Mouse (Mus musculus) MEL (cell line): Measurements from ENCODE around the gene Mapt. TPM values are rescaled to one million over a fixed set of nuclear protein-coding genes. Genes with fewer than 3 reads are reported as not detected.

Experiments
- DNase-seq: peaks from one replicate; pipeline ENCODE4 v3.0.0; 2011; ENCODE audit warnings: low read depth, low spot score
- H3K27ac ChIP-seq: 2 replicates; pipeline ENCODE4 v1.5.1; 2012; ENCODE audit warnings: low read depth, mild to moderate bottlenecking, control low read depth, low read length, moderate library complexity; ENCODE audit not compliant: control insufficient read depth
- H3K27me3 ChIP-seq, 2 experiments: fragments of 150-350 bp in 1 of 2; sonication (generic) in 1 of 2; 2 replicates each; pipeline ENCODE4 v1.6.1; 2012; ENCODE audit warnings: low read length in 2 of 2, mild to moderate bottlenecking in 2 of 2, improper control_type of control experiment in 1 of 2, moderate library complexity in 1 of 2; ENCODE audit not compliant: insufficient read depth in 2 of 2, control insufficient read depth in 1 of 2
- H3K36me3 ChIP-seq, 2 experiments: 2 replicates each; pipeline ENCODE4 v1.6.1; 2012 to 2014; ENCODE audit warnings: low read length in 2 of 2, improper control_type of control experiment in 1 of 2, inconsistent platforms in 1 of 2, mild to moderate bottlenecking in 1 of 2; ENCODE audit not compliant: insufficient read depth in 2 of 2, control insufficient read depth in 1 of 2
- H3K4me1 ChIP-seq, 2 experiments: fragments of 150-350 bp in 1 of 2; sonication (generic) in 1 of 2; 2 replicates each; pipeline ENCODE4 v1.6.1; 2012; ENCODE audit warnings: low read length in 2 of 2, improper control_type of control experiment in 1 of 2, mild to moderate bottlenecking in 1 of 2; ENCODE audit not compliant: insufficient read depth in 2 of 2, control insufficient read depth in 1 of 2
- H3K4me3 ChIP-seq, 2 experiments: fragments of 150-350 bp in 1 of 2; sonication (generic) in 1 of 2; 2 replicates each; pipeline ENCODE4 v1.5.1; 2012; ENCODE audit warnings: low read depth in 2 of 2, low read length in 2 of 2, mild to moderate bottlenecking in 2 of 2, moderate library complexity in 2 of 2, control low read depth in 1 of 2, improper control_type of control experiment in 1 of 2; ENCODE audit not compliant: control insufficient read depth in 1 of 2, insufficient read depth in 1 of 2
- H3K79me2 ChIP-seq: 2 replicates; pipeline ENCODE4 v1.6.1; 2012; ENCODE audit warnings: mild to moderate bottlenecking, low read length, moderate library complexity; ENCODE audit not compliant: control insufficient read depth, poor library complexity, insufficient read depth
- H3K9ac ChIP-seq: 2 replicates; pipeline ENCODE4 v1.6.1; 2012; ENCODE audit warnings: low read depth, mild to moderate bottlenecking, control low read depth, low read length, moderate library complexity; ENCODE audit not compliant: control insufficient read depth, poor library complexity, severe bottlenecking
- H3K9me3 ChIP-seq: fragments of 150-350 bp; sonication (generic); replicated peaks from 2 replicates; pipeline ENCODE4 v1.6.1; 2012; ENCODE audit warnings: mild to moderate bottlenecking, low read length, improper control_type of control experiment, moderate library complexity; ENCODE audit not compliant: insufficient read depth
- CHD1 ChIP-seq: IDR thresholded peaks from 2 replicates; pipeline ENCODE4 v1.6.1; 2012; ENCODE audit warnings: low read depth, mild to moderate bottlenecking, inconsistent platforms, low read length, improper control_type of control experiment
- CHD2 ChIP-seq: IDR thresholded peaks from 2 replicates; pipeline ENCODE4 v1.6.1; 2011; ENCODE audit warnings: low read length, improper control_type of control experiment
- CTCF ChIP-seq, 3 experiments: IDR thresholded peaks in 2 of 3; conservative IDR thresholded peaks in 1 of 3; 2 replicates each; pipeline ENCODE4 v1.5.1; 2011 to 2012; ENCODE audit warnings: low read length in 3 of 3, low read depth in 2 of 3, mild to moderate bottlenecking in 2 of 3, improper control_type of control experiment in 1 of 3, inconsistent platforms in 1 of 3, mixed read lengths in 1 of 3, moderate library complexity in 1 of 3; ENCODE audit not compliant: control insufficient read depth in 1 of 3, insufficient read depth in 1 of 3, poor library complexity in 1 of 3, severe bottlenecking in 1 of 3
- EP300 ChIP-seq, 2 experiments: IDR thresholded peaks; 2 replicates each; pipeline ENCODE4 v1.6.1; 2011; ENCODE audit warnings: improper control_type of control experiment in 2 of 2, low read length in 2 of 2, low read depth in 1 of 2, mild to moderate bottlenecking in 1 of 2
- ETS1 ChIP-seq: IDR thresholded peaks from 2 replicates; pipeline ENCODE4 v1.6.1; 2012; ENCODE audit warnings: low read depth, mild to moderate bottlenecking, inconsistent platforms, low read length, improper control_type of control experiment, moderate library complexity
- GABPA ChIP-seq: IDR thresholded peaks from 2 replicates; pipeline ENCODE4 v1.6.1; 2012; ENCODE audit warnings: low read depth, mild to moderate bottlenecking, inconsistent platforms, low read length, improper control_type of control experiment, moderate library complexity
- GATA1 ChIP-seq: IDR thresholded peaks from 2 replicates; pipeline ENCODE4 v1.6.1; 2011; ENCODE audit warnings: low read depth, low read length, improper control_type of control experiment
- JUND ChIP-seq: IDR thresholded peaks from 2 replicates; pipeline ENCODE4 v1.6.1; 2011; ENCODE audit warnings: low read depth, mild to moderate bottlenecking, improper control_type of control experiment, low read length
- KAT2A ChIP-seq: conservative IDR thresholded peaks from 2 replicates; pipeline ENCODE4 v1.6.1; 2012; ENCODE audit warnings: low read depth, low read length, improper control_type of control experiment, inconsistent platforms
- MAFK ChIP-seq: IDR thresholded peaks from 2 replicates; pipeline ENCODE4 v1.6.1; 2011; ENCODE audit warnings: low read depth, mild to moderate bottlenecking, low read length, improper control_type of control experiment, borderline replicate concordance
- MAZ ChIP-seq: IDR thresholded peaks from 2 replicates; pipeline ENCODE4 v1.6.1; 2012; ENCODE audit warnings: low read depth, mild to moderate bottlenecking, inconsistent platforms, low read length, improper control_type of control experiment
- MYB ChIP-seq: IDR thresholded peaks from 2 replicates; pipeline ENCODE4 v1.6.1; 2011; ENCODE audit warnings: mild to moderate bottlenecking, low read depth, low read length, improper control_type of control experiment
- NELFE ChIP-seq: IDR thresholded peaks from 2 replicates; pipeline ENCODE4 v1.6.1; 2011; ENCODE audit warnings: low read depth, low read length, improper control_type of control experiment
- NRF1 ChIP-seq: IDR thresholded peaks from 2 replicates; pipeline ENCODE4 v1.6.1; 2014; ENCODE audit warnings: low read depth, mild to moderate bottlenecking, inconsistent platforms, low read length, improper control_type of control experiment, moderate library complexity; ENCODE audit not compliant: poor library complexity, insufficient read depth, severe bottlenecking
- POLR2AphosphoS2 ChIP-seq: IDR thresholded peaks from 2 replicates; pipeline ENCODE4 v1.6.1; 2011; ENCODE audit warnings: low read length, improper control_type of control experiment
- RCOR1 ChIP-seq: IDR thresholded peaks from 2 replicates; pipeline ENCODE4 v1.6.1; 2012; ENCODE audit warnings: low read depth, mild to moderate bottlenecking, inconsistent platforms, low read length, improper control_type of control experiment
- TBP ChIP-seq: IDR thresholded peaks from 2 replicates; pipeline ENCODE4 v1.8.0; 2011; ENCODE audit warnings: low read depth, low read length, improper control_type of control experiment
- TCF12 ChIP-seq: IDR thresholded peaks from 2 replicates; pipeline ENCODE4 v1.6.1; 2014; ENCODE audit warnings: low read depth, mild to moderate bottlenecking, inconsistent platforms, low read length, improper control_type of control experiment, moderate library complexity
- UBTF ChIP-seq: IDR thresholded peaks from 2 replicates; pipeline ENCODE4 v1.6.1; 2012; ENCODE audit warnings: low read depth, mild to moderate bottlenecking, inconsistent platforms, low read length, improper control_type of control experiment, moderate library complexity, borderline replicate concordance; ENCODE audit not compliant: insufficient read depth
- USF1 ChIP-seq: IDR thresholded peaks from 2 replicates; pipeline ENCODE4 v1.6.1; 2014; ENCODE audit warnings: low read depth, mild to moderate bottlenecking, inconsistent platforms, low read length, improper control_type of control experiment, moderate library complexity
- USF2 ChIP-seq, 2 experiments: IDR thresholded peaks; 2 replicates each; pipeline ENCODE4 v1.6.1; 2011 to 2012; ENCODE audit warnings: improper control_type of control experiment in 2 of 2, low read length in 2 of 2, borderline replicate concordance in 1 of 2, inconsistent platforms in 1 of 2, low read depth in 1 of 2, mild to moderate bottlenecking in 1 of 2; ENCODE audit not compliant: insufficient read depth in 1 of 2
- ZNF384 ChIP-seq: IDR thresholded peaks from 2 replicates; pipeline ENCODE4 v1.6.1; 2012; ENCODE audit warnings: low read depth, mild to moderate bottlenecking, inconsistent platforms, low read length, improper control_type of control experiment
- polyA plus RNA-seq, 2 experiments: library from polyadenylated mRNA; stranded (reverse) in 1 of 2; unstranded in 1 of 2; fragments of >175 nt in 1 of 2; fragments of >200 nt in 1 of 2; gene quantifications; 2 replicates each; pipeline versions ENCODE4 v1.2.1 to v1.2.4; 2012; ENCODE audit warnings: low replicate concordance in 2 of 2, low read depth in 1 of 2; ENCODE audit not compliant: insufficient read length in 2 of 2, insufficient read depth in 1 of 2, missing spikeins in 1 of 2
- total RNA-seq: library from RNA; depleted of rRNA; stranded (reverse); fragments of 300-350 nt; gene quantifications from 2 replicates; pipeline ENCODE4 v1.2.3, GENCODE M21; 2012

The Mapt gene
- total and polyA plus RNA-seq, 3 experiments, result 0.89 to 1.7 TPM; not detected in 1

DNA sequence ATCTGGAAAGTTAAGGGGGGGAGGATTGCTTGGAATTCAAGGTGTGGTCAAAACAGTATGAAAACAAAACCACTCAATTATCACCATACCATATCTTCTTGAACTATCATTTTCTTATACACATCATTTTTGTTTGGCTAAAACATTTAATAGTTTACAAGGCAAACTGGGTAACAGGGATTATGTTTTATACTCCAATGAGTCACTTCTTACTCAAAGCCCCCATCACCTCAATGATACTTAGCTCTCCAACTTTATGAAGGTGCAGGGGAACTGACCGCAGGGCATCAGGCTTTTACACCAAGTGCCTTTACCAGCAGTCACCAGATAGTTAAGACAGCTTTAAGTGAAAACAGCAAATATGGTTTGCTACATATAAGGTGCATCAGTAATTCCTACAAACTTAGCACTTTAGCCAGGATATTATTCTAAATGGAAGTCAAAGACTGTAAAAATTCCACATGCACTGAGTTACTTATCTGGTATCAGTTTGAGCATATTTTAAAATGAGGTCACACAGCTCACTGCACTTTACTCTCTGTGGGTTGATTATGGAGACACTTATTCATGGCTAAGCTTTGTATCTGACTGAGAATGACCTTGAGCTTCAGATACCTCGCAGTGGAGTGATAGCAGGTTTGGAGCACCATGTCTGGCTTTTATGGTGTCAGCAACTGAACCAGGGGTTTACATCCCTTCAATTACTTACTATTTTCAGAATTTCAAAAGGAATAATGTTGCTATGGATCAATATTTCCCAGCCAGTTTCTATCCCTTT lies 132.8 kb downstream of the Mapt start:
- Histone ChIP-seq H3K9me3 (no peaks in the 10 kb centered on the region), H3K36me3 (peaks cover 24 to 55% of the 10 kb centered on the region in 2 experiments), H3K9ac (no peak overlapping the region), H3K4me3 (no peak overlapping the region), H3K27me3 (no peaks in the 10 kb centered on the region), H3K27ac (no peak overlapping the region), H3K79me2 (peaks cover 9% of the 10 kb centered on the region; the same call in 1 of the 2 replicates), H3K4me1 (peaks cover 22 to 39% of the 10 kb centered on the region in 2 experiments)
- TF ChIP-seq POLR2AphosphoS2, result no peak
- no peak for TF ChIP-seq USF2 (IDR thresholded peaks at IDR 0.05; ENCODE audit: borderline replicate concordance in 1 of 2, insufficient read depth in 1 of 2, low read depth in 1 of 2, low read length in 2 of 2)
- TF ChIP-seq CHD1, result no peak
- TF ChIP-seq MAZ, result no peak
- 0 out of 2 replicates have a peak, but pooled peaks have one; percentile 20 for TF ChIP-seq RCOR1
- TF ChIP-seq USF1, result no peak
- TF ChIP-seq MAFK, result no peak
- no peak for TF ChIP-seq UBTF
- TF ChIP-seq NELFE, result no peak
- TF ChIP-seq KAT2A, result no peak
- TF ChIP-seq CHD2, result no peak
- TF ChIP-seq EP300 (IDR thresholded peaks at IDR 0.05; ENCODE audit: low read depth in 1 of 2, low read length in 2 of 2), result peak in 1 of 2 experiments; percentile 17; a peak in 1 of 4 replicates
- TF ChIP-seq NRF1, result no peak
- TF ChIP-seq TBP, result no peak
- TF ChIP-seq TCF12, result no peak
- TF ChIP-seq ETS1, result no peak
- no peak for TF ChIP-seq CTCF (IDR thresholded peaks at IDR 0.05 in 2 of 3, conservative IDR thresholded peaks at IDR 0.05 in 1 of 3; ENCODE audit: control insufficient read depth in 1 of 3, insufficient read depth in 1 of 3, low read depth in 2 of 3, low read length in 3 of 3, poor library complexity in 1 of 3, severe bottlenecking in 1 of 3)
- no peak for TF ChIP-seq JUND
- TF ChIP-seq MYB, result no peak
- 0 out of 2 replicates have a peak, but pooled peaks have one; percentile 9 for TF ChIP-seq GATA1
- TF ChIP-seq ZNF384, result no peak
- TF ChIP-seq GABPA, result no peak
- DNase-seq, result peak; percentile 38
